Mouse (Mus musculus): ENCODE measurements around the gene Dhx38.

GRCm38 (mm10) chr8:109592164-109592563 lies 26.5 kb upstream of the Dhx38 start:
- TF ChIP-seq CTCF (IDR thresholded peaks at IDR 0.05; ENCODE audit: low read depth, low read length), result no peak
- TF ChIP-seq EP300 (IDR thresholded peaks at IDR 0.05; ENCODE audit: insufficient read depth, low read depth, low read length), result no peak
- no peak for TF ChIP-seq POLR2A (IDR thresholded peaks at IDR 0.05; ENCODE audit: insufficient read depth, low read length)

Data from ES-Bruce4 (cell line).